Mouse (Mus musculus): ENCODE measurements around the gene Ppp1r36.
"Not testable (repeated sequence)": the region's sequence is repeated elsewhere in the genome, so short reads cannot be mapped to it uniquely, and the experiment has no call there.

The Ppp1r36 gene

GRCm38 (mm10) chr12:76397281-76397680 lies 20.1 kb upstream of the Ppp1r36 start:
- DNase-seq (ENCODE audit: low spot score) = no peak

- DNase-seq (ENCODE audit: low spot score) = no peak
Observed at GRCm38 (mm10) chr12:76401674-76402073, 15.7 kb upstream of the Ppp1r36 start.

- peak; percentile 89 for DNase-seq (ENCODE audit: low spot score)
Observed at GRCm38 (mm10) chr12:76402991-76403885, 14.1 kb upstream of the Ppp1r36 start.

- DNase-seq (ENCODE audit: low spot score) = peak; percentile 100
Observed at GRCm38 (mm10) chr12:76403886-76404537, 13.3 kb upstream of the Ppp1r36 start, which contains the start of gene Hspa2. TSS of gene Hspa2 (plus strand) at chr12:76404176.

GRCm38 (mm10) chr12:76404836-76405182 lies 12.5 kb upstream of the Ppp1r36 start:
- DNase-seq (ENCODE audit: low spot score) = peak; percentile 24

GRCm38 (mm10) chr12:76405183-76405970 lies 12.0 kb upstream of the Ppp1r36 start:
- DNase-seq (ENCODE audit: low spot score) = peak; percentile 46

- DNase-seq (ENCODE audit: low spot score) = peak; percentile 62
Observed at GRCm38 (mm10) chr12:76405971-76406370, 11.4 kb upstream of the Ppp1r36 start.

- DNase-seq (ENCODE audit: low spot score) = peak; percentile 34
Observed at GRCm38 (mm10) chr12:76407184-76407583, 10.2 kb upstream of the Ppp1r36 start.

GRCm38 (mm10) chr12:76409166-76409565 lies 8.2 kb upstream of the Ppp1r36 start:
- DNase-seq (ENCODE audit: low spot score) = no peak

- DNase-seq (ENCODE audit: low spot score) = no peak
Observed at GRCm38 (mm10) chr12:76415383-76416010, 1.8 kb upstream of the Ppp1r36 start.

- DNase-seq (ENCODE audit: low spot score) = no peak
Observed at GRCm38 (mm10) chr12:76418346-76418745, 1.0 kb downstream of the Ppp1r36 start.

- no peak for DNase-seq (ENCODE audit: low spot score)
Observed at GRCm38 (mm10) chr12:76425256-76425655, 7.9 kb downstream of the Ppp1r36 start.

- no peak for DNase-seq (ENCODE audit: low spot score)
Observed at GRCm38 (mm10) chr12:76427546-76427945, 10.2 kb downstream of the Ppp1r36 start.

- no peak for DNase-seq (ENCODE audit: low spot score)
Observed at GRCm38 (mm10) chr12:76430879-76431406, 13.6 kb downstream of the Ppp1r36 start.

- no peak for DNase-seq (ENCODE audit: low spot score)
Observed at GRCm38 (mm10) chr12:76431431-76431830, 14.1 kb downstream of the Ppp1r36 start.

GRCm38 (mm10) chr12:76434111-76434510 lies 16.8 kb downstream of the Ppp1r36 start:
- DNase-seq (ENCODE audit: low spot score) = no peak

GRCm38 (mm10) chr12:76435084-76435483 lies 17.7 kb downstream of the Ppp1r36 start:
- peak; percentile 30 for DNase-seq (ENCODE audit: low spot score)

GRCm38 (mm10) chr12:76435549-76435948 lies 18.2 kb downstream of the Ppp1r36 start:
- no peak for DNase-seq (ENCODE audit: low spot score)

- not testable (repeated sequence) for DNase-seq (ENCODE audit: low spot score)
Observed at GRCm38 (mm10) chr12:76443488-76443887, 26.1 kb downstream of the Ppp1r36 start.

GRCm38 (mm10) chr12:76444359-76444772 lies 27.0 kb downstream of the Ppp1r36 start:
- no peak for DNase-seq (ENCODE audit: low spot score)

- DNase-seq (ENCODE audit: low spot score) = no peak
Observed at GRCm38 (mm10) chr12:76444862-76445261, 27.5 kb downstream of the Ppp1r36 start.

GRCm38 (mm10) chr12:76446201-76446600 lies 28.9 kb downstream of the Ppp1r36 start:
- no peak for DNase-seq (ENCODE audit: low spot score)
